Mouse (Mus musculus): ENCODE data around the gene Slc16a8. TPM values are rescaled to one million over a fixed set of nuclear protein-coding genes. Genes with fewer than 3 reads are reported as not detected.

Slc16a8 gene
- polyA plus RNA-seq, 1 experiment from 2014 or later: 0.60 TPM

DNA sequence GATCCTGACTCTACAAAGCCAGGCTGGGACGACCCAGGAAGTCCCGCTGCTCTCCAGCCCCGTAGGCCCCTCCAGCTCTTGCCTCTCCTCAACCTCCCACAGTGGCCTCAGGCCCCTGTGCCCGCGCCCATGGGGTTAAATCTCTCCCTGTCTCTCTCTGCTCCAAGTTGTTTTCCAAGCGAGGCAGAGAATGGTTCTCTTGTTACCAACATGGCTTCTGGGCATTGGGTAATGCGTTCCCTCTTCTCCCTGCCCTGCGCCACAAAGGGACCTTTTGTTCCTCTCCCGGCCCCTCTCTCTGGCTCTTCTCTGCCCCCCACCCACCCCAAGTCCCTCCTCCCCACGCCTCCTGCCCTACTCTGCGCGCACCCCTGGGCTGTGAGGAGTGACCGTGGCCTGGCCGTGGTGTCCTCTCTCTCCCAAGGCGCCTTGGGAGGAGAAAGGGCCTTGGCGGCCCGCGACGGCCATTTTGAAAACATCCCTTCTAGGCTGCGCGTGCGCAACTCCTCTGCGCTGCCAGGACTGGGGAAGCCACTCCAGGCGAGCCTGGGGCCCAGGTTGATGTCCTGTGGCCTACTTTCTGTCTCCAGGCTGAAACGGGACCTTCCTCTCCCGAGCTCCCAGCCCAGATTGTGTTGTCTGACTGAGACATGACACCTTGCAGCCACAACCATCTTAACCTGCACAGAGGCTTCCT lies 41.7 kb downstream of the Slc16a8 start:
- no peak overlapping the region for H3K4me3 ChIP-seq

DNA sequence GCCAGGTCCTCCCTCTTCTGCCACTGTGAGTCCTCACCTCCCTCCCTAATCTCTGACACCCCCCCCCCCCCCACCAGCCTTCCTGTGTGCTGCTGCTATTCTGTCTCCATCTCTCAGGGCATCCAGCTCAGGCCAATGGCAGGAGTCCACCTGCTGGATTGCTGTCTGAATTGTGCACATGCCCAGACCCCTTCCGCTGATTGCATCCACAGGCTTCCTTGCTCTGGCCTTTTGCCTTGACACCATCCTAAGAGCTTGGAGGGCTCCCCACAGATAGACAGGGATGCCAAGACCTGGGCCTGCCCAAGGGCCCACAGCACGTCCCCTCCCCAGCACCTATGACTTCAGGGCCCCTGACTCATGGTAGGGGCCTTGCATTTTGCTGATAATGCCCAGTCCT lies 44.2 kb downstream of the Slc16a8 start:
- no peak for ATAC-seq (replicated peaks; ENCODE audit: insufficient number of reproducible peaks, insufficient read depth, low FRiP score, low read depth)
- 45% methylated on average over 2 of the region's 2 CpGs for WGBS
- Histone ChIP-seq H3K9ac (no peak overlapping the region), H3K27ac (no peak overlapping the region), H3K4me1 (replicated peaks) (peaks cover 7% of the 10 kb centered on the region; the same call in 1 of the 2 replicates), H3K4me2 (no peak overlapping the region), H3K36me3 (no peaks in the 10 kb centered on the region), H3K4me3 (no peak overlapping the region), H3K27me3 (no peaks in the 10 kb centered on the region), H3K9me3 (replicated peaks) (no peaks in the 10 kb centered on the region)

More for the DNA sequence above, 41.7 kb downstream of the Slc16a8 start:
- H3K27ac ChIP-seq: no peak overlapping the region
- no peak for ATAC-seq (replicated peaks; ENCODE audit: insufficient number of reproducible peaks, insufficient read depth, low FRiP score, low read depth)
- no peak overlapping the region for H3K9ac ChIP-seq
- H3K9me3 ChIP-seq (replicated peaks): no peaks in the 10 kb centered on the region
- no peak overlapping the region for H3K4me2 ChIP-seq
- WGBS: 88% methylated on average over 26 of the region's 26 CpGs
- no peaks in the 10 kb centered on the region for H3K36me3 ChIP-seq
- peaks cover 7% of the 10 kb centered on the region; the same call in 1 of the 2 replicates for H3K4me1 ChIP-seq (replicated peaks)
- H3K27me3 ChIP-seq: no peaks in the 10 kb centered on the region

DNA sequence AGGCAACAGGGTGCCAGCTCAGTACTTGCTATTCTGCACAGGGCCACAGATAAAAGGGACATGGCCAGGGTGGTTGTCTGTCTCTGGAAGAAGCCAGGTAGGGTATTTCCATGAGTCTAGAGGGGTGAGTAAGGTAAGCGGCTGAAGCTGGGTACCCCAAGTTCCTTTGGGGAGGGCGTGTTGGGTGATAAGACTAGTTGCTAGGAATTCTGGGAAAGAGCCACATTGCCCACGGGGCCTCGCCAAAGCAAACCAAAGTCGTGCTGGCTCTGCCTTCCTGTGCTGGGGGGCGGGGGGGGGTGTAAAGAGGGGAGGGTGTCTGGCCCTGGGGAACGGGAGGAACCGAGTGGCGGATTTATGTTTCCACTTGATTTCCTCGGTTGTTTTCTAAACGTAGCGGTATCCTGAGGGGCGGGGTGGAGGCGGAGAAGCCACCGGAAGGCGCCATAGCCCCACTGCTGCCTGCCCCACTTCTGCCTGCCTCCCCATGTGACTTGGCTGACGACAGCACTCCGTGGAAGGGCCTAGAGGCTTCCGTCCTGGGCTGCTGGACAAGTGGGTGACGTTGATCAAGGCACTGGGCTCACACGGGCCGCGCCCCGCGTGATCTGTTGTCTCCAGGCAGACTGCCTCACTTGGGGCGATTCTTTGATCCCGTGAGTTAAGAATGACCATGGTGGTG lies 45.7 kb downstream of the Slc16a8 start:
- no peaks in the 10 kb centered on the region for H3K36me3 ChIP-seq
- H3K27ac ChIP-seq: no peak overlapping the region
- H3K9ac ChIP-seq: no peak overlapping the region
- H3K4me2 ChIP-seq: no peak overlapping the region
- ATAC-seq (replicated peaks; ENCODE audit: insufficient number of reproducible peaks, insufficient read depth, low FRiP score, low read depth): no peak
- WGBS: 68% methylated on average over 27 of the region's 27 CpGs
- H3K9me3 ChIP-seq (replicated peaks): no peaks in the 10 kb centered on the region
- H3K27me3 ChIP-seq: no peaks in the 10 kb centered on the region
- peaks cover 7% of the 10 kb centered on the region; the same call in 1 of the 2 replicates for H3K4me1 ChIP-seq (replicated peaks)
- no peak overlapping the region for H3K4me3 ChIP-seq

DNA sequence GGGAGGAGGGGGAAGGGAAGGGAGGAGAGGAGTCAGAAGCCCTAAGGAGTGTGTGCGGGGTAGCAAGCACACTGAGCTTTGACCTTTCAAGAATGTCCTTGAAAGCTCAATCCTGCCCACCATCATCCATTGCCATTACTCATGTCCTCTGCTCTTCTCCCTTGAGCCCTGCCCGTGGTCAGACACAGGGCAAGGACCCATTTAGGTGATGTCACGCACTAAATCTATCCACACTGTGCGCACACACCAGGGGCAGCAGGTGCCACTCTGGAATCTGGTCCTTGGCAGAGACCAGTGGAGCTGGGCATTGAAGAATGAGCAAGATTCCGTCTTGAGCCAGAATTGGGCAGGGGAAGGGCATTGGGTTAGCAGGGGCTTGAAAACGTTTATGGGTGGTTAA lies 46.4 kb downstream of the Slc16a8 start:
- peaks cover 7% of the 10 kb centered on the region; the same call in 1 of the 2 replicates for H3K4me1 ChIP-seq (replicated peaks)
- H3K4me3 ChIP-seq: no peak overlapping the region
- peaks cover under 1% of the 10 kb centered on the region; the same call in 1 of the 2 replicates for H3K27me3 ChIP-seq
- no peak overlapping the region for H3K4me2 ChIP-seq
- H3K27ac ChIP-seq: no peak overlapping the region
- H3K9ac ChIP-seq: no peak overlapping the region
- ATAC-seq (replicated peaks; ENCODE audit: insufficient number of reproducible peaks, insufficient read depth, low FRiP score, low read depth): no peak
- no peaks in the 10 kb centered on the region for H3K9me3 ChIP-seq (replicated peaks)
- no peaks in the 10 kb centered on the region for H3K36me3 ChIP-seq
- WGBS: 70% methylated on average over 6 of the region's 6 CpGs

DNA sequence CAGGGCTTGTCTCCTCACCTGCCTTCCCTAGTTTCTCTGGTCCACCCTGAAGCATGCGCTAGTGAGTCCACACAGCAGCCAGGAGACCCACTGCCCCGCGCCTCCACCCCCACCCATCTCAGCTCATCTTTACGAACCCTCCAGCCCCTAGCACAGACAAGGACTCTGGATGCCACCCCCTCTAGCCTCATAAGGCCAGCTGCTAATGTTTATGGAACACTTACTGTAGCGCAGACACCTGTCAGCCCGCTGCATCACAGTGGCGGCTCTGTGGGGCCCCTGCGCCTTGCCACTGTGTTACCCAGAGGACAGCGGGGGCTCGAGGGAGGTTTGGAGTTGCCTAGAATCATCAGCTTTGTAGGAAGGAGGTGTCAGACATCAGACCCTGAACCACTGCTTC lies 52.0 kb downstream of the Slc16a8 start:
- Histone ChIP-seq H3K27ac (no peak overlapping the region), H3K4me2 (no peak overlapping the region), H3K4me1 (replicated peaks) (peaks cover 18% of the 10 kb centered on the region), H3K27me3 (peaks cover 6% of the 10 kb centered on the region; the same call in 1 of the 2 replicates), H3K36me3 (no peaks in the 10 kb centered on the region), H3K9ac (no peak overlapping the region), H3K9me3 (replicated peaks) (no peaks in the 10 kb centered on the region), H3K4me3 (no peak overlapping the region)
- 27% methylated on average over 10 of the region's 10 CpGs for WGBS
- ATAC-seq (replicated peaks; ENCODE audit: insufficient number of reproducible peaks, insufficient read depth, low FRiP score, low read depth): no peak

DNA sequence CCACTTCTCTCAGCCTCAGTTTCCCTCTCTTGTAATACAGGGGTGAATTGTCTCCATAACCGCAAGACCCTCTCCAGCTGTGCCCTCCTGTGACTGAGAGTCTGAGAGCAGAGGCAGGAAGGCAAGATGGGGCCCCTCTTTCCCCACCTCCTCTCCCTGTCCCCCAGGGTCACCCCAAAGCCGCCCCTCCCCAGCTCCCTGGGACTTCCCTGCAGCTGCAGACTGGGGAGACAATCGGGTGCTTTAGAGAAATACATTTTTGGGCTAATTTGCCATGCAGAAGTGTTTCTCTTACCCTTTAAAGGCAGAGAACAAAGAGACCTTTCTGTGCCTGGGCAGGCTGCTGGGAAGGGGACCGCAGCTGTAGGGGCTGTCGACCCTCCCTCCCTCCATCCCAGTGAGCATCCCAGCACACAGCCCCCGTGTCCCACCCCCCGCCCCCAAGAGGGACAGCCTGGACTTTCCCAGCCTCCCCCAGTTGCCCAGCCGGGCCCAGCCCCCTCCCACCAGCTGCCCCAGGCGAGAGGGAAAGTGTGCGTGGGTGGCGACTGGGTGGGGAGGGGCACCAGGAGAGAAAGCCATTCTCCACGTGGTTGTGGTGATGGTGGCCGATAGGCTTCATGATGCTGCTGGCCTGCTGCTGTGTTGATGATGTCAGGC lies 52.9 kb downstream of the Slc16a8 start:
- no peak overlapping the region for H3K27ac ChIP-seq
- peaks cover 6% of the 10 kb centered on the region; the same call in 1 of the 2 replicates for H3K27me3 ChIP-seq
- no peaks in the 10 kb centered on the region for H3K9me3 ChIP-seq (replicated peaks)
- no peak overlapping the region for H3K9ac ChIP-seq
- H3K36me3 ChIP-seq: no peaks in the 10 kb centered on the region
- no peak for ATAC-seq (replicated peaks; ENCODE audit: insufficient number of reproducible peaks, insufficient read depth, low FRiP score, low read depth)
- no peak overlapping the region for H3K4me3 ChIP-seq
- peaks cover 18% of the 10 kb centered on the region for H3K4me1 ChIP-seq (replicated peaks)
- no peak overlapping the region for H3K4me2 ChIP-seq
- WGBS: 27% methylated on average over 13 of the region's 13 CpGs

Other genes starting within 250 kb of the Slc16a8 start
- gene H1f0, start 226.3 kb downstream of the Slc16a8 start, polyA plus RNA-seq (2015; fragmentation: Nextera tagmentation; extraction: Ambion mirVana): 289 and 300 TPM in 2 replicates
- not detected in 2 replicates for gene Galr3, start 212.9 kb downstream of the Slc16a8 start, polyA plus RNA-seq (2015; fragmentation: Nextera tagmentation; extraction: Ambion mirVana)
- gene Ankrd54, start 191.9 kb downstream of the Slc16a8 start, polyA plus RNA-seq (2015; fragmentation: Nextera tagmentation; extraction: Ambion mirVana): 20.4 and 31.6 TPM in 2 replicates
- 131 and 151 TPM in 2 replicates for gene Eif3l, start 179.6 kb downstream of the Slc16a8 start, polyA plus RNA-seq (2015; fragmentation: Nextera tagmentation; extraction: Ambion mirVana)
- gene Micall1, start 145.9 kb downstream of the Slc16a8 start, polyA plus RNA-seq (2015; fragmentation: Nextera tagmentation; extraction: Ambion mirVana): 20.2 and 23.3 TPM in 2 replicates
- gene Polr2f, start 113.8 kb downstream of the Slc16a8 start, polyA plus RNA-seq (2015; fragmentation: Nextera tagmentation; extraction: Ambion mirVana): 207 and 240 TPM in 2 replicates
- gene 1700088E04Rik, start 113.5 kb downstream of the Slc16a8 start, polyA plus RNA-seq (2015; fragmentation: Nextera tagmentation; extraction: Ambion mirVana): 7.4 and 8.1 TPM in 2 replicates
- gene Sox10, start 89.5 kb downstream of the Slc16a8 start, polyA plus RNA-seq (2015; fragmentation: Nextera tagmentation; extraction: Ambion mirVana): 0.45 and 1.3 TPM in 2 replicates
- 29.5 and 39.9 TPM in 2 replicates for gene Pick1, start 25.6 kb downstream of the Slc16a8 start, polyA plus RNA-seq (2015; fragmentation: Nextera tagmentation; extraction: Ambion mirVana)
- gene Gm49486, start 25.4 kb downstream of the Slc16a8 start, polyA plus RNA-seq (2015; fragmentation: Nextera tagmentation; extraction: Ambion mirVana): 0.61 and 0.73 TPM in 2 replicates
- gene Baiap2l2, start 30.8 kb upstream of the Slc16a8 start, polyA plus RNA-seq (2015; fragmentation: Nextera tagmentation; extraction: Ambion mirVana): 9.8 and 9.9 TPM in 2 replicates
- gene Pla2g6, start 73.6 kb upstream of the Slc16a8 start, polyA plus RNA-seq (2015; fragmentation: Nextera tagmentation; extraction: Ambion mirVana): 9.9 and 13.5 TPM in 2 replicates
- 3.5 and 3.8 TPM in 2 replicates for gene Maff, start 91.9 kb upstream of the Slc16a8 start, polyA plus RNA-seq (2015; fragmentation: Nextera tagmentation; extraction: Ambion mirVana)
- gene Tmem184b, start 148.8 kb upstream of the Slc16a8 start, polyA plus RNA-seq (2015; fragmentation: Nextera tagmentation; extraction: Ambion mirVana): 58.3 and 83.8 TPM in 2 replicates
- gene Csnk1e, start 200.8 kb upstream of the Slc16a8 start, polyA plus RNA-seq (2015; fragmentation: Nextera tagmentation; extraction: Ambion mirVana): 74.9 and 81.9 TPM in 2 replicates

Data from heart, embryonic 15.5 days (tissue).